Mouse (Mus musculus) MEL-GATA-1-ER (cell line): ENCODE measurements around the gene Tmem160.
A peak's percentile ranks its signal among the peaks of the same experiment; 100 is the strongest.

Experiments
- DNase-seq: peaks from one replicate; pipeline ENCODE4 v3.0.0-alpha.2; 2012; ENCODE audit warnings: low read depth; ENCODE audit errors: extremely low read depth

The Tmem160 gene

GRCm38 (mm10) chr7:16491759-16492158, 39.2 kb downstream of the Tmem160 start:
- peak; percentile 42 for DNase-seq

GRCm38 (mm10) chr7:16492211-16492610, 39.6 kb downstream of the Tmem160 start:
- DNase-seq = no peak

- DNase-seq = peak; percentile 36
Measured at GRCm38 (mm10) chr7:16493361-16493760, 40.8 kb downstream of the Tmem160 start.

GRCm38 (mm10) chr7:16496260-16496659, 43.7 kb downstream of the Tmem160 start:
- DNase-seq = no peak

- DNase-seq = no peak
Measured at GRCm38 (mm10) chr7:16499671-16500104, 47.1 kb downstream of the Tmem160 start.

GRCm38 (mm10) chr7:16501571-16501970, 49.0 kb downstream of the Tmem160 start:
- DNase-seq = no peak

GRCm38 (mm10) chr7:16504573-16505225, 52.1 kb downstream of the Tmem160 start:
- DNase-seq = no peak
